Mouse (Mus musculus) embryonic facial prominence, embryonic 11.5 days (tissue): Measurements from ENCODE around the gene Atg5. TPM values are rescaled to one million over a fixed set of nuclear protein-coding genes. Genes with fewer than 3 reads are reported as not detected.

Source experiments
- ATAC-seq: fragments of 200-750 bp; cut with Nextera tagmentation; replicated peaks from 2 replicates; pipeline ENCODE4 v1.8.0; 2017; ENCODE audit warnings: low read depth; ENCODE audit not compliant: insufficient number of reproducible peaks, low FRiP score, low TSS enrichment
- DNase-seq: peaks from one replicate; pipeline ENCODE4 v3.0.0-alpha.2; 2015; ENCODE audit warnings: low spot score
- H3K27ac ChIP-seq: fragments of 300-500 bp; sonication (generic); replicated peaks from 2 replicates; pipeline ENCODE4 v1.5.1; 2014; ENCODE audit warnings: mild to moderate bottlenecking, low read depth, low read length, control low read depth
- H3K27me3 ChIP-seq: fragments of 300-500 bp; sonication (generic); 2 replicates; pipeline ENCODE4 v1.6.1; 2014; ENCODE audit warnings: mild to moderate bottlenecking, low read length, moderate library complexity, mixed read lengths; ENCODE audit not compliant: control insufficient read depth, insufficient read depth
- H3K36me3 ChIP-seq: fragments of 300-500 bp; sonication (generic); replicated peaks from 2 replicates; pipeline ENCODE4 v1.6.1; 2014; ENCODE audit warnings: low read depth, mild to moderate bottlenecking, low read length, moderate library complexity, mixed read lengths; ENCODE audit not compliant: control insufficient read depth, insufficient read depth
- H3K4me1 ChIP-seq: fragments of 300-500 bp; sonication (generic); 2 replicates; pipeline ENCODE4 v1.6.1; 2014; ENCODE audit warnings: low read length, mixed read lengths; ENCODE audit not compliant: control insufficient read depth, insufficient read depth
- H3K4me2 ChIP-seq: fragments of 300-500 bp; sonication (generic); 2 replicates; pipeline ENCODE4 v1.6.1; 2014; ENCODE audit warnings: low read depth, mild to moderate bottlenecking, control low read depth, low read length, moderate library complexity
- H3K4me3 ChIP-seq: fragments of 300-500 bp; sonication (generic); 2 replicates; pipeline ENCODE4 v1.5.1; 2014; ENCODE audit warnings: low read depth, low read length, control low read depth
- H3K9ac ChIP-seq: fragments of 300-500 bp; sonication (generic); replicated peaks from 2 replicates; pipeline ENCODE4 v1.6.1; 2014; ENCODE audit warnings: mild to moderate bottlenecking, control low read depth, low read length
- H3K9me3 ChIP-seq: fragments of 300-500 bp; sonication (generic); replicated peaks from 2 replicates; pipeline ENCODE4 v1.6.1; 2016; ENCODE audit warnings: mild to moderate bottlenecking, low read length, inconsistent platforms, mixed read lengths; ENCODE audit not compliant: control insufficient read depth
- whole genome bisulfite sequencing: fragments of 180-500 bp; shearing (Covaris S2); extraction: QIAGEN DNeasy Blood & Tissue Kit; methylation state at CpG from one replicate; pipeline ENCODE4 v1.1.7; 2014; 5-methylcytosine and 5-hydroxymethylcytosine counted together
- polyA plus RNA-seq: library from polyadenylated mRNA; unstranded; fragments of >200 nt; fragmentation: Nextera tagmentation; extraction: Ambion mirVana; gene quantifications from 2 replicates; pipeline ENCODE4 v1.2.1, GENCODE M21; 2014

The Atg5 gene
- polyA plus RNA-seq, 1 experiment from 2014 or later, result 65.4 TPM

GRCm38 (mm10) chr10:44267426-44268142 is 574 bp upstream of the Atg5 start:
- 9% methylated on average over 11 of the region's 11 CpGs for WGBS
- Histone ChIP-seq H3K4me2 (peak overlapping the region; percentile 62), H3K27me3 (no peaks in the 10 kb centered on the region), H3K27ac (no peak overlapping the region), H3K4me1 (no peaks in the 10 kb centered on the region), H3K4me3 (peak overlapping the region; percentile 87), H3K36me3 (no peaks in the 10 kb centered on the region), H3K9ac (peak overlapping the region; percentile 65), H3K9me3 (no peaks in the 10 kb centered on the region)
- ATAC-seq, result no peak
- no peak for DNase-seq

- peak overlapping the region; percentile 43 for H3K4me2 ChIP-seq
- H3K4me3 ChIP-seq, result peak overlapping the region; percentile 87
- H3K4me1 ChIP-seq, result no peaks in the 10 kb centered on the region
- 76% methylated on average over 2 of the region's 2 CpGs for WGBS
- no peaks in the 10 kb centered on the region for H3K9me3 ChIP-seq
- no peaks in the 10 kb centered on the region for H3K27me3 ChIP-seq
- ATAC-seq (no peak), DNase-seq (no peak)
- 0 out of 2 replicates have a peak overlapping the region, but pooled peaks have one; percentile 4 for H3K9ac ChIP-seq
- no peak overlapping the region for H3K27ac ChIP-seq
- H3K36me3 ChIP-seq, result no peaks in the 10 kb centered on the region
Observed at GRCm38 (mm10) chr10:44269211-44269610, 1.1 kb downstream of the Atg5 start.

GRCm38 (mm10) chr10:44282323-44282722 is 14.2 kb downstream of the Atg5 start:
- Histone ChIP-seq H3K36me3 (no peaks in the 10 kb centered on the region; the same call in 1 of the 2 replicates), H3K9me3 (no peaks in the 10 kb centered on the region), H3K4me1 (no peaks in the 10 kb centered on the region), H3K4me2 (no peak overlapping the region), H3K27ac (no peak overlapping the region), H3K4me3 (no peak overlapping the region), H3K27me3 (no peaks in the 10 kb centered on the region), H3K9ac (no peak overlapping the region)
- no peak for DNase-seq
- WGBS, result 92% methylated on average over 1 of the region's 1 CpGs
- ATAC-seq, result no peak

- Histone ChIP-seq H3K27me3 (no peaks in the 10 kb centered on the region), H3K27ac (no peak overlapping the region), H3K4me3 (no peak overlapping the region), H3K4me1 (no peaks in the 10 kb centered on the region), H3K9me3 (no peaks in the 10 kb centered on the region), H3K9ac (no peak overlapping the region), H3K4me2 (no peak overlapping the region), H3K36me3 (peaks cover 4% of the 10 kb centered on the region; the same call in 1 of the 2 replicates)
- WGBS, result 62% methylated on average over 1 of the region's 1 CpGs
- no peak for ATAC-seq
- no peak for DNase-seq
Observed at GRCm38 (mm10) chr10:44285106-44285505, 16.9 kb downstream of the Atg5 start.

- H3K4me3 ChIP-seq, result no peak overlapping the region
- no peak for DNase-seq
- H3K27me3 ChIP-seq, result no peaks in the 10 kb centered on the region
- no peak overlapping the region for H3K4me2 ChIP-seq
- no peaks in the 10 kb centered on the region for H3K9me3 ChIP-seq
- H3K4me1 ChIP-seq, result no peaks in the 10 kb centered on the region
- 90% methylated on average over 4 of the region's 4 CpGs for WGBS
- H3K36me3 ChIP-seq, result peaks cover 4% of the 10 kb centered on the region; the same call in 1 of the 2 replicates
- ATAC-seq, result no peak
- H3K27ac ChIP-seq, result no peak overlapping the region
- no peak overlapping the region for H3K9ac ChIP-seq
Observed at GRCm38 (mm10) chr10:44285935-44286334, 17.8 kb downstream of the Atg5 start.

- H3K9ac ChIP-seq, result no peak overlapping the region
- WGBS, result 86% methylated on average over 2 of the region's 2 CpGs
- no peak for DNase-seq
- H3K4me2 ChIP-seq, result no peak overlapping the region
- H3K9me3 ChIP-seq, result no peaks in the 10 kb centered on the region
- H3K27me3 ChIP-seq, result no peaks in the 10 kb centered on the region
- peaks cover 4% of the 10 kb centered on the region; the same call in 1 of the 2 replicates for H3K36me3 ChIP-seq
- no peak overlapping the region for H3K27ac ChIP-seq
- no peaks in the 10 kb centered on the region for H3K4me1 ChIP-seq
- ATAC-seq, result no peak
- no peak overlapping the region for H3K4me3 ChIP-seq
Observed at GRCm38 (mm10) chr10:44290876-44291275, 22.7 kb downstream of the Atg5 start.

GRCm38 (mm10) chr10:44292205-44292604 is 24.0 kb downstream of the Atg5 start:
- Histone ChIP-seq H3K27me3 (no peaks in the 10 kb centered on the region), H3K27ac (no peak overlapping the region), H3K4me1 (no peaks in the 10 kb centered on the region), H3K9me3 (no peaks in the 10 kb centered on the region), H3K4me2 (no peak overlapping the region), H3K36me3 (0 out of 2 replicates have a peak, but pooled peaks cover 4% of the 10 kb centered on the region), H3K9ac (no peak overlapping the region), H3K4me3 (no peak overlapping the region)
- 56% methylated on average over 3 of the region's 3 CpGs for WGBS
- peak; percentile 61 for DNase-seq
- no peak for ATAC-seq

GRCm38 (mm10) chr10:44299165-44299564 is 31.0 kb downstream of the Atg5 start:
- H3K27me3 ChIP-seq, result no peaks in the 10 kb centered on the region
- no peak overlapping the region for H3K4me3 ChIP-seq
- no peak for DNase-seq
- H3K27ac ChIP-seq, result no peak overlapping the region
- no peak for ATAC-seq
- H3K36me3 ChIP-seq, result peaks cover 3% of the 10 kb centered on the region
- H3K9me3 ChIP-seq, result no peaks in the 10 kb centered on the region
- no peak overlapping the region for H3K9ac ChIP-seq
- WGBS, result 85% methylated on average over 9 of the region's 9 CpGs
- no peak overlapping the region for H3K4me2 ChIP-seq
- H3K4me1 ChIP-seq, result no peaks in the 10 kb centered on the region
